Mouse (Mus musculus) olfactory bulb, adult 2 months (tissue): ENCODE results near the gene Mroh8.

ENCODE experiments used
- CTCF ChIP-seq: fragments of 200-500 bp; IDR thresholded peaks from 2 replicates; pipeline ENCODE4 v1.5.1; 2012; ENCODE audit warnings: low read depth, mild to moderate bottlenecking, low read length, moderate library complexity; ENCODE audit not compliant: insufficient read depth
- POLR2A ChIP-seq: fragments of 200-500 bp; IDR thresholded peaks from 2 replicates; pipeline ENCODE4 v1.6.1; 2012; ENCODE audit warnings: mild to moderate bottlenecking, low read depth, low read length, moderate library complexity; ENCODE audit not compliant: insufficient read depth

DNA sequence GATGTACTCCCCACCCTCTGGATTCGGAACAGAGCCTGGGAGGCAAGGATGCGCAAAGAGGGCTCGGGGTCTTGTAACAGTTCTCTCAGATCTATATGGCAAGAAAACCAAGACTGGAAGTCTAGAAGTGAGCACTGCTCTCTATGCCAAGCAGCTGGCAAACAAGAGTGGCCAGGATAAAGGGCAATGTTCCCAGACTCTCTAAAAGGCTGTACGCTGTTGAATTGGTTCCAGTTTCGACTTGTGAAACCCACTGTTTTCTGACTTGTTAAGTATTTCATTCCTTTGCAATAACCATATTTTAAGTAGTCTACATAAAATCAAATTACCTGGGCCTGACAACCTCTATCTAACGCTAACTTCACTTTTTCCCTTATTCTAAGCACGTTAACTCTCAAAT lies 67.6 kb downstream of the Mroh8 start:
- TF ChIP-seq CTCF (no peak), POLR2A (no peak)
